Mouse (Mus musculus) T-helper 17 cell (primary cell): ENCODE measurements around the gene Tlcd1.

Experiments used
- in situ Hi-C, 2 experiments: fragments of 300-600 bp; cut with MboI, MseI; formaldehyde crosslinking; loops; 1 replicate in 1 of 2; 2 replicates in 1 of 2; pipeline ENCODE4 v1.15.1; 2025; ENCODE audit warnings: high pct_unique_total_duplicates in 2 of 2

The Tlcd1 gene

DNA sequence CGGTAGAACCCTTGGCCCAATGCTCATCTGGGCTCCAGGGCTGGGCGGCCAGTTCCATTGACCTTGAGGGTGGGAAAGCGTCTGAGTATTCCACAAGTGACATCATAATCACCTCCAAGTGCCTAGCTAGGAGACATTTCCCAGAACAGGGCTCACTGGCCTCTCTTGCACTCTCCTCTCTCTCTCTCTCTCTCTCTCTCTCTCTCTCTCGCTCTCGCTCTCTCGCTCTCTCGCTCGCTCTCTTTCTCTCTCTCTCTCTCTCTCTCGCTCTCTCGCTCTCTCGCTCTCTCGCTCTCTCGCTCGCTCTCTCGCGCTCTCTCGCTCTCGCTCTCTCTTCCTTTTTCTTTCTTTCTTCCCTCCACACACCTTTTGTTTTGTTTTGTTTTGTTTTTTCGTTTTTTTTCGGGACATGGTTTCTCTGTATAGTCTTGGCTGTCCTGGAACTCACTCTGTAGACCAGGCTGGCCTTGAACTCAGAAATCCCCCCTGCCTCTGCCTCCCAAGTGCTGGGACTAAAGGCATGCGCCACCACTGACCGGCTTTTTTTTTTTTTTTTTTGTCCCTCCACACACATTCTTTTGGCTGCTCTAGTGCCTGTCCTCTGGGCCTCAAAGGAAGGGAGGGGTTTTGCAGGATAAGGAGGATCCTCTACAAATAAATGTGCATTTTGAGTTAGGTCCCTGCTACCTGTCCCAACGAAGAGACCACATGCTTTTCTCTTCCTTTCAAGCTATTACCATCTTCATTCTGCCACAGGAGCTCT lies 18.8 kb downstream of the Tlcd1 start:
- in situ Hi-C loops, result no loop called here

DNA sequence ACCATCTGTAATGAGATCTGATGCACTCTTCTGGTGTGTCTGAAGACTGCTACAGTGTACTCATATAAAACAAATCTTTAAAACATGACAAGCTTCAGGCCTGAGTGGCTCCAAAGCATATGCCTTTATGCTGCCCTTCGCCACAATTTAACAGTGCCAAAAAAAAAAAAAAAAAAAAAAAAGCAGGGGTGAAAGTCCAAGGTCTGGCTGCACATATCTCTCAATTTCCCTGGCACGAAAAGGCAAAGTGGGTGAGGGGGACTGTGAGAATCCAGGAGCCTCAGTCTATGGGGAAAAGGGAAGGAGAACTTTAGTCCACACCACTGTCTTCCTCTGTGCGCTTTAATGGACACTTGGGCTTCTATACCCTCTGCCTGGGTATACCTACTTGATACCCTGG lies 25.9 kb downstream of the Tlcd1 start:
- in situ Hi-C loops, result no loop called here

DNA sequence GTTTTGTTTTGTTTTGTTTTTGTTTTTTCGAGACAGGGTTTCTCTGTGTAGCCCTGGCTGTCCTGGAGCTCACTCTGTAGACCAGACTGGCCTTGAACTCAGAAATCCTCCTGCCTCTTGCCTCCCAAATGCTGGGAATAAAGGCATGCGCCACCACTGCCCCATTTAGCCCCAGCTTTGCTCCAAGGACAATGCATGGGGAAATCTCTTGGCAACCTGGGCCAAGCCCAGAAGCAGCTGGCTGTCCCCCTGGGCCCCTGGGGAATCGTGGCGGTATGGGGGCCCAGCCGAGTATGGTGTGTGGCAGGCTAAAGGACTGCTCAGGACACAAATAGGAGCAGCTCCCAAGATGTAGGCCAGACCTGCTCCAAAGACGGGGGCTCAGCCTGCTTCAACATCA lies 27.8 kb downstream of the Tlcd1 start:
- in situ Hi-C loops, result no loop called here

DNA sequence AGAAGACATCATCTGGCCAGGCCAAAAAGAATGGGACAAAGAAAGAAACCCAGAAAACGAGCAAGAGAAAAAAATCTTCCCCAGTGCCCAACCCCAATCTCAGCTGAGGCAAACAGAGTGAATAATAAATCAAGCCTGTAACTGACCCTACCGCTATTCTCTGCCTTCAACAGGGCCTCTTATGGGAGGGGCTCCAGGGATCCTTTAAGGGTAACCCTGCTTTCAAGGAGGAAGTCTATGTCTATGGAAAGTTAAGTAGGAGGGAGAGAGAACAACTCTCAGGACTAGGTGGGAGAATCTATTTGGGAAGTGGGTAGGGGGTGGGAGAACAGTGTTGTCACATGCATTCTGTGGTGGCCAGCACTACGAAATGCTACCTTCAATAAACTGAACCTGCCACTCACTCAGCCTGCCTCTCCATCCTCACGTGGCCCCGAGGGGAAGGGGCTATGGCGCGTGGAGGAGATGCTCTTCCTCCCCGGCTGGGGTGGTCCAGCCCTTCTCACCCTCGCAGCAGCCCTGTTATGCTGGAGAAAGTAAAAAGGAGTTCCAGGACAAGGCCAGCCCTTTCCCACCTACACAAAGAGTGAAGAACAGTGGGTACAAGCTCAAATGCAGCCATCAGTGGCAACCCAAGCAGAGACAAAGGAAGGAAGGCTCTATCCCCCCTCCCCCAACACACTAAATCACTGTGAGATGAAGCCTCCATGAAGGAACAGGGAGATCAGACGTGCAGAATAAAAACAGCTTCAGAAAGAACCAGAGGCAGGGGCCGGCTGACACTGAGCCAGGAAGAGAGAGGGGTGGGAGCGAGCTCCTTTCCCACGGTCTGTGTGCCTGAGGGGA lies 29.1 kb downstream of the Tlcd1 start:
- in situ Hi-C loops, result no loop called here

DNA sequence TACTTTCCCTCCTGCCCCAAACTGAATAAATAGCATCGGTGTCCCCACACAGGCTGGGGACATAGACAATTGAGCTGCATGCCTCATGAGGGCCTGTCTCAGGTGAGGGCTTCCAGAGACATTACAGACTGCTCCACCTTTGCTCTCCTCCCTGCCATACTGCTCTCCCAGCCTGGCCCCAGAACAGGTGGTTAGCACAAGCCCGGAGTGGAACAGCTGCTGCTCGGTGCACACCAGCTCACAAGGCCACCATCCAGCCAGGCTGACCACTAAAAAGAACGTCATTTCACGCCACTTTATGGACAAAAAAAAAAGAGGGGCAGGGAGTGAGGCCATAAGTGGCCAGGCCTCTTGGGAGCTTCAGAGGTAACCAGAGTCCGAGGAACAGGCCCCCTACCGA lies 30.7 kb downstream of the Tlcd1 start:
- in situ Hi-C loops, result no loop called here

DNA sequence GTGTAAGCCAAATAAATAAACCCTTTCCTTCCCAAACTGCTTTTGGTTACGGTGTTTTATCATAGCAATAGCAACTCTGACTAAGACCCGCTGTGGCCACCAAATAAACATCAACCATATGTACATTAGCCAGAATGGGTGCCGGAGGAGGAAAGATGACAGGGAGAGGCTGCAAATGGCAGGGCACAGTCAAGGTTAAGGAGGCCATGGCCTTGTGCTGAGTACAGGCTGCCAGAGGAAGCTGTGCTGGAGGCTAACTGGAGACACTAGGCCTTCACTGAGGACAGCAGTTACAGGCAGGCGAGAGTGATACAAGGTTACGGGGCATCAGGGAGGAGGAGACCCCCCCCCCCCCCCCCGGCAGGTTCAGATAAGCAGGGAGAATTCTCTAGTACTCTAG lies 33.4 kb downstream of the Tlcd1 start:
- in situ Hi-C loops, result no loop called here

DNA sequence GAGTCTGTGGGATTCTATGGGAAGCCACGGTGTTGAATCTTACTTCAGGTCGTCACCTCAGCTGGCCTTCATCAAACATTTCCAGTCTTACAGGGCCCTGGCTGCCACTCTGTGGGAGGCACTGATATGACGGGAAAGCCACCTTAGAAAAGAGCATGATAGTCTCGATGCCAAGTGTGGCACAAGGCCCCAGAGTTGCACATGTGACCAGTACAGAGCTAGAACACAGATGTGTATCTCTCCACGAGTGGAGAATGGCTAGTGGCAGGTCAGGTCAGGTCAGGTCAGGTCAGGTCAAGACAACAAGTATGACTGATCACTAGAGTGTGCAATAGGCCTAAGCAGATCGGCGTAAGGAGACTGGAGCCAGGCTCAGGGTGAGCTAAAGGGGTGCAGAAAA lies 34.1 kb downstream of the Tlcd1 start:
- in situ Hi-C loops, result no loop called here

DNA sequence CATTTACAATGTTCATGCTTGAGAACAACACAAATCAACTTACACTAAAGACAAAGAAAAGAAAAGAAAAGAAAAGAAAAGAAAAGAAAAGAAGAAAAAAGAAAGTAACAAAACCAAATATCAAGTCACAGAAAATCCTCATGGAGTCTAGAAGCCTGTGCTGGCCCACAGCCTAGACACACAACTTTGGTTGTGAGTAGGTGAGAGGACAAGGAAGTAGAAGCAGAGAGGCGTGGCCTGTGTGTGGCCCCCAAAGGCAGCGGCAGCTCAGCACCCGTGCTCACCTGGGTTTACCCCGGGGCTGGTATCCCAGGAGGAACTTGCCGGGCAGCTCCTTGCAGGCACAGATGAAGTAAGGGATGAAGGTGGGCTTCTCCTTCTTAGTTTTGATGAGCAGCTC lies 35.0 kb downstream of the Tlcd1 start:
- in situ Hi-C loops, result no loop called here

DNA sequence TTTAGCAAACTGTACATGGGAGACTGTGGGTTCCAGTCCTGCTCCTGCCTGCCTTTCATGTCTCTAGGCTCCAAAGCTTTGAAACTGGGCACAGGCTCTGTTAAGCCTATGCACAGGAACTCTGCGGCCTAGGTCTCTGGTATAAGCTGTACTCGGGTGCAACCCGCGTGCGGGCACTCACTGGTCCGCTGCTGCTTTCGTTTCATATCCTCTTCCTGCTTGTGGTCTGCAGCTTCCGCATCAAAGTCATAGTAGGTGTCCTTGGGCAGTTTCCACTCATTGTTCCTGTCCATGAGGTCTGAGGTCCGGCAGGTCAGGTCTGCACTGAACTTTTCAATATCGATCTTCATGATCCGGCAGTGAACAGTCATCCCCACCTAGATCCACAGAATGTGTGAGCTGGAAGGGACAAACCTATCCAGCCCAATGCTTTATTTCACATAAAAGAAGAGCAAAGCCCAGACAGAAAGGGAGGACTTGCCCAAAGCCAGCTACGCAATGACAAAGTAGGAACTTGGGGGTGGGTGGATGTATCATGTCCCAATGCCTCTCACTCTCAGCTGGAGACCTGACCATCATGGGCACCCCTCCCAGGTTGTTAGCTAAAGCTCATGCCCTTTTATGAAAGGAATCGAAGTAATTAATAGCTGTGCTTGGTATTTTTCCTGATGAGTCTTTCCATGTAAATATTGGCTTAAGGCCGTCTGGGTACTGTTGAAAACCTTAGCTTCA lies 36.7 kb downstream of the Tlcd1 start:
- in situ Hi-C loops, result no loop called here

DNA sequence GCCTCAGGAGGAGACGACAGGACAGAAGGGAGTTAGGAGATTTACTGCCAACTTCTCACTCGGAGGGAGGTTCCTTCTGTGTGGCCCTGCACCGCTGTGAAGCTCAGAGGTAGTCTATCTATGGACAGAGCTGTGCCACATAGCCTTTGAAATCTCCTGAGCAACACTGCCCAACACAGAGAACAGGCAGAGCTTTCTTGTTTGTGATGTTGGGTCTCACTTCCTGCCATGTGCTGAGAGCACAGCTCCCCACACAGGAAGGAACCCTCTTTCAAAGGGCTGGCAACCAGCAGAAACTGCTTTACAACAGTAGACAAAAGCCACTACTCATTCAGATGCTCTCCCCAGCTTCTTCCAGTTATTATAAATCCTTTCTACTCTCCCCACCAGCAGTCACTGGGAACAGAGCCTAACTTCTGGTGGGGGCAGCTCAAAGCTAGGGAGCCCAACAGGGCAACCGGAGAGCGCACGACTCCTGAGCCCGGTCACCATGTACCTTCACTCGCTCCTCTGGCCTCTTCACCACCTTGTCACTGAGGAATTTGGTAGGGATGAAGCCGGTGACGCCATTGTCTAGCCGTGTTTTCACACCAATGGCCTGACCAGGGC lies 39.3 kb downstream of the Tlcd1 start:
- in situ Hi-C loops, result loop anchor here in 1 of 2 experiments (5.0 kb wide), 1 partner anchor 56 kb away; no protein-coding TSS in a partner anchor

DNA sequence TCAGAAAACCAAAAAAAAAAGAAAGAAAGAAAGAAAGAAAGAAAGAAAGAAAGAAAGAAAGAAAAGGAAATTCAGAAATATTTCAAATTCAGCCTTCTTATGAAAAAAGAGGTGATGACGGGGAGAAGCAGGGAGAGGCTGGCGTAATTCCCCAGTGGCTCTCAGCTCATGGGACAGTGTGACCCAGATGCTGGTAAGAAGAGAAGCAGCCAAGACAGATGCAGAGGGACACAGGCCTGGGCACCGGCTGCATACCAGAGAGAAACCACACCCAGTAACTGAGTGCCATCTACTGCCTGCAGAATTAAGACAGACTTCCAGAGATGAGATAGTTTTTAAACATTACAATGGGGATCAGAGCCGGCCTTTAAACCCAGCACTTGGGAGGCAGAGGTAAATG lies 47.1 kb downstream of the Tlcd1 start:
- in situ Hi-C loops, result loop anchor here in 1 of 2 experiments (10.0 kb wide), 1 partner anchor 51 kb away; no protein-coding TSS in a partner anchor
